Mouse (Mus musculus) small intestine, adult 2 months (tissue): Measurements from ENCODE around the gene Mast4.

Experiments used
- CTCF ChIP-seq: fragments of 200-500 bp; IDR thresholded peaks from 2 replicates; pipeline ENCODE4 v1.5.1; 2012; ENCODE audit warnings: low read depth, mild to moderate bottlenecking, control low read depth, inconsistent platforms, low read length, moderate library complexity, mixed read lengths; ENCODE audit not compliant: insufficient replicate concordance, insufficient read length; ENCODE audit errors: extremely low read depth
- POLR2A ChIP-seq: fragments of 200-500 bp; IDR thresholded peaks from 2 replicates; pipeline ENCODE4 v1.6.1; 2012; ENCODE audit warnings: low read depth, mild to moderate bottlenecking, control low read depth, inconsistent platforms, low read length, moderate library complexity

DNA sequence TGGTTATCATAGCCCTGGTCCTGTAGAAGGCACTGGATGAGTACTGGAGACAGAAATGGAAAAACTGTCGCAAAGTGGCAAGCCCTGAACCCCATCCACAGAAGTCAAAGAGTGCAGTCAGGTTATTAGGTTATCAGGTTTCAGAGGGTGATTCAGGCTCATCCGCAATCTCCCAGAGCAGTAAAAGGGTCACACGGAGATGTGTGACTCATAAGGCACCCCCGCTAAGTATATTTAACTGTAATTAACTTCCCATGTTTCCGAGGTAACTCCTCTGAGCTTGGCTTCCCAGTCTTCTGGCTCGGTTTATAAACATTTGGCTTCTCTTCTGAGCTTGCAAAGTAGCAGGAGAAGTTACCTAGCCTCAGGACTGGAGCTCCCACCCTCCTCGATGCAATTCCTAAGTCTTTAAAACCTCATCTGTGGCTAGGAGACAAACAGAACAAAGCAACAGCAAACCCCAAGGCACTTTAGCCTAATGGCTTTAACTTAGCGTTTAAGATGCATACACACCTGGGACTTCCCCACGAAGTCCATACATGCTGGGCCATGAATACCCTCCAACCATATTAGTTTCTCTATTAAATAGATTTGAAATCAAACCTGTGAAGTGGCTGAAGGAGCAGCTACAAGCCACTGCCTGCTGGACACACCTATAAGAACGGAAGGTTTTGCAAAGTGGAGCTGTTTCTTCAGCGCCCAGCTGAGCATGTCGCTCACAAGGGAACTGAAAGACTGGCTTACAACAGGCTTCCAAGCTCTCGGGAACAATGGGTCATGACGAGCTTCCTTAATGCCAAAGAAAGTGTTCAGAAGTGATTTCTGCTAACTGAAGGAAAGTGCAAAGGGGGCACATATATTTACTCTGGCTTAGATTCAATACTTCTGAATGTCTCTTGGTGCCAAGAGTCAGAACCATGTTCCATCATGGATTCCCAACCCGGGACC, 439.7 kb downstream of the Mast4 start:
- TF ChIP-seq POLR2A (no peak), CTCF (no peak)
